Mouse (Mus musculus) thymus, postnatal 14 days (tissue): ENCODE measurements around the gene Ttll12.

ENCODE experiments used
- DNase-seq: peaks from one replicate; pipeline ENCODE4 v3.0.0; 2021

The Ttll12 gene

DNA sequence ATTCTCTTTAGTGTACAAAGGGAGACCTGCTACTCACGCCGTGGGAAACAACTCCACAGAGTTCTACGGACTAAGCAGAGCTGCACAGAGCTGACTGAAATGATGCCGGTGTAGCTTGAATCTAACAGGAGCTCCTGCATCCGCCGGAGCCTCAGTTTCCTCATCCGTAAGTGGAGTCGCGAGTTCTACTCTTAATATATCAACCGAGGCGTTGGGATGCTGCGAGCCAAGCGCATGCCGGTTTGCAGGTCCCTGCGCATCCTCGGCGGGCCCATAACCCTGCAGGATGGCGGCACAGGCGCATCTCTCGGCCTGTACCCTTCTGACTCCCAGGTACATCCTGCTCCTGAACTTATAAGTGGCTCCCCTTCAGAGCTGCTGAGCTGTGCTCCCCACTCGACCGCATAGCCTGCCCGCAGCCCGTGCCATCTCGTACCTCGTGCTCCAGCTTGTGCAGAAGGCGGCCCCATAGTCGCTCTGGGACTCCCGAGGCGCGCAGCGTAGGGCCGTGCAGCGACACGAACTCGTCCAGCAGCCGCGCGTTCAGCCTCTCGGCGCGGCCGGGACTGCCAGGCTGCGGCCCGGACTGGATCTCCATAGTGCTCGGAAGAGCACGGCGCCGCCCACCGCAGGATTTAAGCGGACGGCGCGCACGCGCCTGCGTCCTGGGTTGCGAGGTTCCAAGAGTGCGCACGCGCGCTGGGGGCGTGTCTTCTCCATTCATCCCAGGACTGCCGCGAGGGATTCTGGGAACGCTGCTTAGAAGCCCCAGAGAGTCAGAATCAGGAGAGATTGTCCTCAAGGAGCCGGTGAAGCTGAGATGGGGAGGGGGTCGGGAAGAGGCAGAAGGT, at the start of gene Ttll12:
Ttll12 (minus strand) TSS at position 645 of the 851 bp plus-strand sequence.
- DNase-seq, result peak; percentile 94

DNA sequence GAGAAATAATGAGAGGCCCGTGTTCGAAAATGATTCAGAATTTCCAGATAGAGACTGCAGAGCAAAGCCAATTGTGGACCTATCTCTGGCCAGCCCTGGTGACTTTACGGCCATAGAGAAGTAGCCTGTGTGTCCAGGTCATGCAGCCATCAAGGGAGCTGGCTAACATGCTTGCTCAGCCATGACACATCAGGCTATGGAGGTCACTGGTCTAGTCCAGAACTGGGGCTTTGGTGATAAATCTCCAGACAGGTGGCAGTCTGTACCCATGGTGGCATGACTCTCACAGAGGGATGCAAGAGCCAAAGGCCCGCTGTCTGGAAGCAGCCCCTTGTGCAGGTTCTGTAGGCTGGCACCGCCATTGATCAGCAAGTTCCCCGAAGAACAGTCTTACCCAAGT, 47.6 kb upstream of the Ttll12 start:
- no peak for DNase-seq

DNA sequence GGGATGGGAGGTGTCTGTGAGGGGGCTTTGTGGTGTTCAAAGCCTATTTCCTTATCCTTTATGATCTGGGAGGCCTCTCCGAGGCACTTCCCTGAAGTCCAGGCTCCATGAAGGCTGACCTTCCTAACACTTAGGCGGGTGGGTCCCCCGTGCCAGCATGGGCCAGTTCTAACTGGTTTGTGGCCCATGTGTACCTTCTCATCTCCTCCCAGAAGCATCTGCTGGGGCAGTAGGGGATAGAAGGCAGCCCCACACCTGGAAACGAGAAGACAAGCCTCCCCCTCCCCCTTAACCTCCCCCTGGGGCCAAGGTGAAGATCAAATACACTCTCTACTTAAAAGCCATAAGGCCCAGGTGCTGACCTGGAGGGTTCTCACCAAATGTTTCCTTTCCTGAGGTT, 45.3 kb upstream of the Ttll12 start:
- DNase-seq, result no peak

DNA sequence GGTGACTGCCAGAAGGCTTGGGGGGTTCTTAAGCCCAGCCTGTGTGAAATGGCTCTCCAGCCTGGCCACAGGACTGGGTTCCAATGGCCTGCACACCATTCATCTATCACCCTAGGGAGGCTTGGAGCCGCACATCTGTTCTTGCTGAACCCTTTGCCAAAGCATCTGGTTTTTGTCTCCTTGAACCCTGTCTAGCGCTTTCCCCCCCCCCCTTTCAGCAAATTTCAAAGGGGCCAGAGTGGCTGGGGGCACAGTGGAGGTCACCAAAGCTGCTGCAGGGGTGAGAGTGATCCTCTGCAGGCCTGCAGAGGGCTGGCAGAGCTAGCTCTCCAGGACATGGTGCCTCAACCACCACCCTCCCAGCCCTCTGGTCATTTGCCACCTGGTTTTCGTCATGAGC, 44.2 kb upstream of the Ttll12 start:
- no peak for DNase-seq

DNA sequence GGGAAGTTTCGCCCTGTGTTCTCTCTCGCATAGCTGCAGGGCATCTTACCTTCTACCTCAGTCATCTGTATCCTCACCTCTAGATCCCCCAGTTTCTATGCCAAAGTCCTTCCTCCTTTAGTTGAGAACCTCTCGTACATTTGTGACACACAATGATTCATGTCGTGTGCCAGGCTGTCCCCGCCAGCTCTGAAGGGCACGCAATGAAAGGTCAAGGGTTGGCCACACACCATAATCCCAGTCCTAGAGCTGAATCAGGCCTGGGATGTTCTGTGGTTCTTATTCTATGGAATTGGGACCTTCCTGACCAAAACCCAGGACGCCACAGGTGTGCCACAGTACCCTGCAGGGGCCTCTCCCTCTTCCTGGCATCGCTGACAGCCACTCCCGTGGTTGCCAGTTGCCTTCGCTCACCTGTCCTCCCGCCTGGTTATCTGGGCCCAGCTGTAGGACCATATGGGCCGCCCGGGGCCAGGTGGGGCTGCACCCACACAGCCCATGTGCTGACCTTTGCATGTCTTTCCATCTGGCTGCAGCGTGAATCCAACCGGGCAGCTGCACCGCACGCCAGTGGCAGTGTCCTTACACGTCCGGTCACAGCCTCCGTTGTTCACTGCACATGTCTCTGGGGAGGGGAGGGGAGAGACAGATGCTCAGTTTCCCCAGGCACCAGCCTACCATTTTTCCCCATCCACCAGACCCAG, 43.4 kb upstream of the Ttll12 start:
- DNase-seq, result no peak

DNA sequence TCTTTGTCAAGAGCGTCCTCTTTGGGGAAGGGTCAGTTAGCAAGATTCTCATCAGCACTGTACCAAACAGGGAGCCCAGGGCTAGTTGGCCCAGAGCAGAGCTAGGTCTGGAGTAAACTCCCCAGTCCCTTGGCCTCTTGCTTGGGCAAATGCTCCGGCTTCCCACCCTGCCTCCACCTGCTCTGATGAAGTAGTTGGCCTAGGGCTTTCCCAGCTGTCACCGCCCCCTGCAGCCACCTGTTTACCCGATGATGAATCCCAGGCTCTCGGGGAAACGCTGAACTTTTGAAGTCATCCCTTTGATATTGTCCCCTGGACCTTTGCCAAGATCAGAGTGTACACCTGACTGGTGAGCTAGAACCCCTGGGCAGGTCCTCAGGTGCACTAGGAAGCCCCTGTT, 41.8 kb upstream of the Ttll12 start:
- DNase-seq, result no peak

DNA sequence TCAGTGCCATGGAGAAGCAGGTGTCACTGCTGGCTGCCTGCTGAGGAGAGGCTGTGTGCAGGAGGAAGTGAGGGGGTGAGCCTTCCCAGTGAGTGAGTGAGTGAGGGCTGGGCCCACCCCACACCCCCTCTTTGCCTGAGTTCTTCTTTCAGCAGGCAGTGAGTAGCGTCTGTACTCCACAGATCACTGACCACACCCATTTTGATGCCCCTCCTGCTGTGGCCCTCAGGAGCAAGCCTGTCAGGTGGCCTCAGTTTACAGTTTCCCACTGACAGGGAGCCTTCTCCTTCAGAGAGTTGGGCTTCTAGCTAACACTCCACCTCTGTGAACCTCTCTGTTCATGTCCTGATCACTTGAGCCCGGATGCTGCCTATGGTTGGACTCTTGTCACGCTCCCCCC, 40.3 kb upstream of the Ttll12 start:
- DNase-seq, result no peak

DNA sequence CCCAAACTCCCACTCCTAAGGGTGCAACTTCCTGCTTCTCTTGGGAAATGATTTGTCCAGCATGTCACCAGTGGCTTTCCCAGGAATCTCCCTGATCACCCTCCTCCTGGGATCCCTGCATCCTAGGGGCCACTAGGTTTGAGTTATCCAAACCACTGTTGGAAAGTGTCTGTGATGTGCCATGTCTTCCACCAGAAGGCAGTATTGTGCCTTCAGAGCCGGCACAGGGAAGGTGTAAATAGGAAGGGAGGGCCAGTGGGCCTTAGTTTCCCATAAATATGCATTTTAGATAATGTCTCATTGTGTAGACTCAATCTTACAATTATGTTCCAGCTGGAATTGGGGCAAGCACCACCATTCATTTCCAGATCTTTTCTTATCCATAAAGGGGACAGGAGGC, 39.1 kb upstream of the Ttll12 start:
- DNase-seq, result no peak

DNA sequence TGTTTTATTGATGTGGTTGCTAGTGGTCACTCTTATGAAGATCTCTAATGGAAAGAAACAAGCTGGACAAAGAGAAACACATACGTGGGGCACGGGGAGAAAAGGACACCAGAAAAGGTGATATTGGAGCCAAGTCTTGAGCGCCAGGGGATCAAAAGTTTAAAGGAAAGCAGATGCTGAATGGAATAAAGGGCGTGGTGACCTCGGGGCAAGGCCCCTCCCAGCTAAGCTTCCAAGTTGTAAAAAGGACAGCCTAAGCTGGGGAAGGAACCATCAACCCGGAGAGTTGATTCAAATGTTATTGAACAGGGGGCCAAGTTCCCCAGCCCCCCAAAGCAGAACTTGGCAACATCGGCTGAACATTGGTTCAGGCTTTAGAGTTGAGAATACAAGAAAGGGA, 36.1 kb upstream of the Ttll12 start:
- DNase-seq, result no peak

DNA sequence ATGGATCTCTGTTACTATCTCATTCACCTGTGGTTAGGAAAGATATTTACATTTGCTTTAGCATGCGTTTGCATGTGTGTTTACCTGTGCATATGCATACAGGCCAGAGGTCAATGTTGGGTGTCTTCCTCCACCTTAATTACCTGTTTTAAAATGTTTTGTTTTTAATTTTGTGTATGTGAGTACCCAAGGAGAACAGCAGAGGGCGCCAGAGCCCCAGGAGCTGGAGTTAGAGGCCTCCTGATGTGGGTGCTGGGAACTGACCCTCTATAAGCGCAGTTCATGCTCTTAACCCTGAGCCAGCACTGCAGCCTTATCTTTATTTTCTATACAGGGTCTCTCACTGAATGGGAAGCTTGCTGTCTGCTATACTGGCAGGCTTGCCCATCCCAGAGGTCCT, 34.8 kb upstream of the Ttll12 start:
- no peak for DNase-seq

DNA sequence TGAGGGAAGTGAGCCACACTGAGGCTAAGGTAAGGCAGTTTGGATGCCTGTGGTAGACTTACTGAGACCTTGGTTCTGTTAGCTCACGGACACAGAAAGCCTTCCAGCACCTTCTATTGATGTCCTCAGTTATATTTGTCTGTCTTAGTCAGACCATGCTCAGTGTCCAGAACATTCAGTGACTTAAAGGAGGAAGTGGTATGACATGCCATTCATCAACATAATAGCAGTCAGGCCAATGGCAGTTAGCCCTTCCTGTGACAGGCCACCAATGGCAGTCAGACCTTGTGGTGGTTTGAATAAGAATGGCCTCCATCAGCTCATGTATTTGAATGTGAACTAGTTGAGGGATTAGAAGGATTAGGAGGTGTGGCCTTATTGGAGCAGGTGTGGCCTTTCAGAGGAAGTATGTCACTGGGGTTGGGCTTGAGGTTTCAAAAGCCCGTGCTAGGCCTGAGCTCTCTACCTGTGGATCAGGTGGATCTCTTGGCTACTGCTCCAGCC, 31.2 kb upstream of the Ttll12 start:
- DNase-seq, result no peak

DNA sequence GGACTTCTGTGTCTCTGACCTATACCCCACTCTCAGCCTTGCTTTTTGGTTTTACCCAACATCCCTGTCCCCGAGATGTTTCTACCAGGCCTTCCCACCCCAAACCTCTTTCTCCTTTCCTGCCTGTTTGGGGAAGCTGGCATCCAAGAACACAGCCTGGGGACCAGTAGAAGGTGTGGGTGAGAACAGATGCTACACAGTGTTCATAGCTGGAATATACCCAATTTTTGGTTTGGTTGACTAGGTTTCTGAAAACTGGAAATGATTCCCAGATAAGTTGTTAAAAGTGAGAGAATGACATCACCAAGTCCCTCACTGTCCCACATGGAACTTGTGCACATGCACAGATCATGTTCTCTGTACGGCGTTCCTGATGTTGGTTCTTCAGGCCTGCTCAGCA, 20.3 kb upstream of the Ttll12 start:
- no peak for DNase-seq

DNA sequence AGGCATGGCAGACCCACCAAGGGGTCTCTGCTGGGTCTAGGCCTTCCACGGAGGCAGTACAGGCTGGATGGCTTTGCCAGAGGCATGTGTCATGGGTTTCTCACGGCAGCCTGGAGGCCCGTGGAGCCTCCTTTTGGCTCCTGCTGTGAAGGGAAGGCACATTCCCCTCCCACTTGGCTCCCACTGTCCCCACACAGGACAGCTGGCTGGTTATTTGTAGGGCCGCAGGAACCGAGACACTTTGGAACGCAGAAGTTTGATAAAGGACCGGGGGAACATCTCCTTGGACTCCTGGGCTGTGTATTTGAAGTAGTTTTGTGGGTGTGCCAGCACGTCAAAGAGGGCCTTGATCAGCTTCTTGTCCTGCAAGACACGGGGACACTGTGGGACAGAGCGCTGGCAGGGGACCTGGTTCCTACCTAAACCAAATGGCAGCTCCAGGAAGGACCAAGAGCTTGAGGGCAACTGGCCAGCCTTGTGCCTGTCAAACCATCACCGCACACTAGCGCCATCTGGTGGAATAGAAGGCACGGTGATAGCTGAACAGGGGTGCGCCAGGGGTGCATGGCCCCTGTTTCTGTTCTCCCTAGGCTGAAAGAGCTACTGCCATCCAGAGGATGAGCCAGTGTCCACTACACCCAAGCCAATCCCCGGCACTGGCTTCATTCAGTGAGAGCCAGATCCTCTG, 12.3 kb upstream of the Ttll12 start:
- peak; percentile 82 for DNase-seq

DNA sequence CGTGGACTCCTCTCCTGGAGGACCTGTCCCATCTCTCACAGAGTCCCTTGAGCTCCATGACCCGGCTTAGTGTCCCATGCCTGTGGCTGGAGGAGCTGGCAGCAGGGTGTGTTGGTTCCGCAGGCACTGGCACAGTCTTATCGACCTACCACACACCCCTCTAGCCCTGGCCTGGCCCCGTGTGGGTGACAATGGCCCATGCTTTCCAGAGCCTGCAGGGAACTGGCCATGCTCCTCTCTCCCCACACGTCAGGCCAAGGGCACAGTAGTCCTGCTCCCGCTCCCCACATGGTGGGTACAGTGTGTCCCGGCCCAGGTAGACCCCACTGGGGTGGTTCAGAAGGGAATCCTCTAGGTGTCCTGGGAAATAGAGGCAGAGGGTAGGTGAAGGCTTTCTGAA, 11.7 kb upstream of the Ttll12 start:
- no peak for DNase-seq

DNA sequence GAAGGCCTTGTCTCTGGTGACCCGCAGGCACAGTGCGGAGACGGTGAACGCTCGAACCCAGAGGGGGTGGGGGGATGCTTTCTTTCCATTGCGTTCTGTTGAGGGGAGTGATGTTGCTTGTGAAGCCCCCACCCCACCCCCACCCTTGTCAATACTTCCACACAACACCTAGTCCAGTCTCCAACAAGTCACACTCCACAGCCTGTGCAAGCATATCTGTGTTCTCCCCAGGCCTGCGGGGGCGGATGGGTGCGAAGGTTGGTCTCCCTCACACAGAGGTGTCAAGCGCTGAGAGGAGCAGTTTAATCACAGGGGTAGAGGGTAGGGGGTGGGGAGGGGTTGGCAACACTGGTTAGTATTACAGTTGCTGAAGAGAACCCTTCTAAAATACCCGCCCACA, 11.3 kb upstream of the Ttll12 start:
- DNase-seq, result no peak

DNA sequence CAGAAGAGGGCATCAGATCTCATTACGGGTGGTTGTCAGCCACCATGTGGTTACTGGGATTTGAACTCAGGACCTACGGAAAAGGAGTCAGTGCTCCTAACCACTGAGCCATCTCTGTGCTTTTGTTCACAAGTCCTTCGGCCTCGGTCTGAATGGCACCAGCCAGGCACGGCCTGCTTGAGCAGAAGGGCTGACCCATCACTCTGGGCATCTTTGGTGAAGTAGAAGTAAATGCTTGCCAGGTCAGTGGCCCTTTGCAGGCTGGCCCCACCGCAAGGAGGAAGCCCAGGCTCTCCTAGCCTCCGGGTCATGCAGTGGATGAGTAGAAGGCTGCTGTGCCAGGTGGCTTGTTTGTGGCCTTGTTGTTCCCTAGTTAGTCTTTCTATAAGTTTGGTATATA, 8.5 kb upstream of the Ttll12 start:
- DNase-seq, result peak; percentile 50

DNA sequence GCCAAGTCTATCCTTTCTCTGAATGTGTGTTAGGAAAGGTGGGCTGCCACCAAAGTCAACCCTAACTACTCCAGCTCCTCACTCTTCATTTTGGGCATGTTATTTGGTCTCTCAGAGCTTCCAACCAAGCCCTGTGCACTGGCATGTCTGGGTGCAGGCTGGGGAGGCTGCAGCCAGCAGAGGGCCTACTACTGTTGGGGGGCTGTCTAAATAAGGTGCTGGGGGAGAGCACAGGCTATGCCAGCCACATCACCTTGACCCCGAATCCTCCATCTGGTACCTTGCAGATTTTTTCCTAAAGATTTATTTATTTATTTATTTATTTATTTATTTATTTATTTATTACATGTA, 8.1 kb upstream of the Ttll12 start:
- peak; percentile 79 for DNase-seq

DNA sequence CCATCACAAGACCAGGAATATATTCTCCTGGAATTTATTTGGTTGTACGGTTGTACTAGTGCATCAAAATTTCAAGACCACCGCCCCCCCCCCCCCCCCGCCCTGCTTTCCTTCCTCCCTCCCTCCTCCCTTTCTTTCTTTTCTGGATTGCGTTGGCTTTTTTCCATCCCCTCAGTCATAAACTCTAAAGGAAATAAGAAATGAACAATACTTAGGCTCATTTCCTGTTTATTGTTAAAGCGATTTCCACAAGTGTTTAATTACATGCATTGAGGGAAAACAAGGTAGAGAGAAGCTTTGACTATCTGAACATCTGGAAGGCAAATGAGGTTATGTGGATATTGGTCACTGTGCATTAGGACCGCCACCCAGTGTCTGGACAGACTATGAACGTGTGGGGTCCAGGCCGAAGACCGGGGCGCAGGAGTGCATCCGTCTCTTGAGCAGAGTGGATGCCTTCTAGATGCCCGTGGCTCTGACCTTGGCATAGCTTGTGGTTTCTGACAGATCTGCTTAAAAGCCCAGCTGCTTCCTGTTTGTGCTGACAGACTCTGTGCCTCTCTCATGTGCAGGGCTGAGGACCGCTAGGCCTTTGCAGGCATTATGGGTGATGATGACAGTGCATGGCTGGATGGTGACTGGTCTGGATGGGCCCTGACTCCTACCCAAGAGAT, 7.6 kb upstream of the Ttll12 start:
- peak; percentile 85 for DNase-seq

DNA sequence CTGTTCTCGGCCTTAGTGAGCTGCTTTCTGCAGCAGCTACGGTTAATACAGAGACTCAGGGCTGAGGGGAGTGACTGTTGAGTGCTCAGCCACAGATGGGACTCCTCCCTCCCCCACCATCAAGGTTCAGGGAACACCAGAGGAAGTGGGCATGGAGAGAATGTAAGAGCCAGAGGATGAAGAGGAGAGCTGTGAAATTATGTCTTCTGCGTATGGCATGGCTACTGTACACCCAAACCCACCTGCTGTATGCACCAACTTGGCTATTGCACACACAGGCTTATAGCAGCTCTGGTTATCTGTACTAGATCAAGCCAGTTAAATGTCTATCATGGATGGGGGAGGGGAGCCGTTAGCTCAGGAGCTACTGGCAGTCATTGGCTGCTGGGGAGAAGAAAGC, 6.2 kb upstream of the Ttll12 start:
- peak; percentile 72 for DNase-seq

DNA sequence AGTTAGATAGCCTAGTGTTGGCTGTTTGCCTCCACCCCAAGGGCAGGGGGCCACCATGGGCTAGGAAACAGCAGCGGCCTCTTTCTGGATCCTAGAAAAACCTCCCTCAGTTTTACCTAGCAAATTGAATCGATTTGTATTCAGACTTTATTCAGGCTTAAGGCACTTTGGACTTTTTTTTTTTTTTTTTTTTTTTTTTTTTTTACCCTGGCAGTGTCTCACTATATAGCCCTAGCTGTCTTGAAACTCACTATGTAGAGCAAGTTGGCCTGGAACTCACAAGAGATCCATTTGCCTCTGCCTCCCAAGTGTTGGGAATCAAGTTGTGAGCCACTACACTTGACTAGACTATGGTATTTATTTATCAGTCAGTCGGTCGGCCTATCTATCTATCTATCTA, 1.9 kb upstream of the Ttll12 start:
- no peak for DNase-seq

DNA sequence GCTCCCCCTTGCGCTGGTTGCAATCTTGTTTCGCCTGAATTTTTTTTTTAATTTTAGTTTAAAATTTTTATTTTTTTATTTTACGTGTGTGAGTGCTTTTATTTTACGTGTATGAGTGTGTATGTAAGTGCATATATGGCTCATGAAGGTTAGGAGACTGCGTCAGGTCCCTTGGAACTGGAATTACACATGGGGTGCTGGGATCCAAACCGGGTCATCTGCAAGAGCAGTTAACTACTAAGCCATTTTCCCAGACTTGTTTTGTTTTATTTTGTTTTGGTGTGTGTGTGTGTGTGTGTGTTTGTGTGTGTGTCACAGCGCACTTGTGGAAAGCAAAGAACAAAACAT, 381 bp upstream of the Ttll12 start:
- no peak for DNase-seq

DNA sequence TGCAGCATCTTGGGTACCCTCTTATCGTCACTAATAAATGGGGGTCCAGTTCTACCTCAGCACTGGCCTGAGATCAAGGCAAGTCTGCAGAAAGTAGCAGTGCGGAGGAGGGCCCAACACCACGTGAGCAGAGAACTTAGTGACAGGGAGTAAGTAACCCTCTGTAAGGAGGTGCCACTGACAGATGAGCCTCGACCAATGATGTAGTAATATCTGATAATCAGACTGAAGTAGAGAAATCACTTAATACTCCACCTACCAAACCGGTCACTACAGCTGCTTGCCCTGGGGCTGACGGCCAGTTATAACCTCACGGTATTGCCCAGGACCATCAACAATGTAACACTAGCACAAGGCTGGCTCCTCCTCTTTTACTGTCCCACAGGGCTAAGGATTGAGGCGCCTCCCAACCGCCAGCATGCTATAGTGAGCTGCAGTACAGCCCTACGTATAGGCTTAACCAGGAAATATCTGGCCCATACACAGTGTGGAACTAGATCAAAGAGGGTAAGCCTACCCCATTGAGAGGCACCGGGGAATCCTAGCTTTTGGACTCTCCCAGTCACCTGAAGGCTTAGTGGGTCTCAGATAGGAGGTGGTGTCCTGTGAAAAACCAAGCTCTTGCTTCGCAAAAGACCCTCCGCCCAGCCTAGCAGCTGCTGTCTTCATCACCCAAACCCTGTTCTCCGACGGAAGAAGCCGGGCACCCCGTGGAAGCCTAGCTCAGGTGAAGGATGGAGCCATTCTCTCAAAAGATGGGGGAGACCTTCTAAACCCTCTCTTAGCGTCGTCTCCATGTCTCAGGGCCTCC, 1.1 kb downstream of the Ttll12 start:
- DNase-seq, result peak; percentile 43

DNA sequence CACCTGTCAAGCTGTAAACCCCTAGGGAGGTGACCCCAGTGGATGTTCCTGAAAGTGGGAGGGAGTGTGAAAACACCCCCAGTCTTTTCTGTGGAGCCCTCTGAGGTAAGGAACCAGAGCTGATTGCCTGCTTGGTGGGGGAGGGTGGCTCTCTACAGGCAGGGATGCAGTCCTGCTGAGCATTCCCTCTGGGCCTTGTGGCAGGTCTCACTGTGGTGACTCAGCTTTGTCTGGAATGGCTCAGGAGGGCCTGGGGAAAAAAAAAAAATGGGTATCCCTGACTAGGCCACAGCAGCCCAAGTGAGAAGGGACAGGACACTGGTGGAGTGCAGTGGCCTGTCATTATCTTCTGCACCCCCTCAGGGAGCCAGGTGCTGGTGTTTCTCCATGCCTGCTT, 1.8 kb downstream of the Ttll12 start:
- DNase-seq, result no peak
